Mouse (Mus musculus): Measurements from ENCODE around the gene Olfr91.
A peak's percentile ranks its signal among the peaks of the same experiment; 100 is the strongest.
"Not testable (repeated sequence)": the region's sequence is repeated elsewhere in the genome, so short reads cannot be mapped to it uniquely, and the experiment has no call there.

Gene Olfr91

GRCm38 (mm10) chr17:37098178-37098577, at the start of gene Olfr91:
Olfr91 (minus strand) TSS chr17:37098278.
- DNase-seq = no peak

- not testable (repeated sequence) for DNase-seq
These were observed 33.3 kb upstream of the Olfr91 start for GRCm38 (mm10) chr17:37131366-37131765.

- no peak for DNase-seq
These were observed 21.9 kb upstream of the Olfr91 start, which contains the start of gene Olfr92 for GRCm38 (mm10) chr17:37119988-37120387. Olfr92 (minus strand) TSS chr17:37120088.

DNA sequence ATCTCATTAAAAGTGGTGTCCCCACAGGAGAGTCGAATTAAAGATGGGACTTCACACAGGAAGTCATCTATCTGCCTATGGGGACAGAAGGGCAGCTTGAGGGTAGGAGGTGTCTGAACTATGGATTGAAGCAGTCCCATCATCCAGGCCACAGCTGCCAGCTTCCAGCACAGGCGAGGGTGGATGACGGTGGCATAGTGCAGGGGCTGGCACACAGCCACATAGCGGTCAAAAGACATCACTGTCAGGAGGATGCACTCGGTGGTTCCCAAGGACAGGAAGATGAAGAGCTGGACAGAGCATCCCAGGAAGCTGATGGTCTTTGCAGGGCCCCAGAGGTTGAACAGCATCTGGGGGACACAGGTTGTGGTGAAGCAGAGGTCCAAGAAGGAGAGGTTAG, 4.8 kb downstream of the Olfr91 start:
- DNase-seq = no peak

DNA sequence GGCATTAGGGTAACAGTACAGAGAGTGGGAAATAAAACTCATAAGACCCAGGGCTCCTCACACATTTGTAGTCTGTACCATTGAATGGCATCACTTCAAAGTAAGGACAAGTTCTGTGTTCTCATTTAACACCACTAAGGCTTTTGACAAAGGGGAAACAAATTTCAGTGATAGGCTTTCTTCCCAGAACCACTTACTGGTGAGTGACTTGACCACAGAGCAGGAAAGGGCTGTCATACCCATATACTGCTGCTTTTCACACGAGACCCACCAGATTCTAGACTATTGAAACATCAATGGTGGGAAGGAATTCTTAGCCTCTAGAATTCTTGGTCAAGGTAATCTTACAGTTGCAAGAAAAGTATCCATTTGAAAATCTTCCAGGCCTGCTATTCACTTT, 5.9 kb downstream of the Olfr91 start:
- no peak for DNase-seq

- no peak for DNase-seq
These were observed 9.7 kb downstream of the Olfr91 start, which contains the start of gene Olfr90 for GRCm38 (mm10) chr17:37088399-37088798. Olfr90 (minus strand) TSS chr17:37088499.

DNA sequence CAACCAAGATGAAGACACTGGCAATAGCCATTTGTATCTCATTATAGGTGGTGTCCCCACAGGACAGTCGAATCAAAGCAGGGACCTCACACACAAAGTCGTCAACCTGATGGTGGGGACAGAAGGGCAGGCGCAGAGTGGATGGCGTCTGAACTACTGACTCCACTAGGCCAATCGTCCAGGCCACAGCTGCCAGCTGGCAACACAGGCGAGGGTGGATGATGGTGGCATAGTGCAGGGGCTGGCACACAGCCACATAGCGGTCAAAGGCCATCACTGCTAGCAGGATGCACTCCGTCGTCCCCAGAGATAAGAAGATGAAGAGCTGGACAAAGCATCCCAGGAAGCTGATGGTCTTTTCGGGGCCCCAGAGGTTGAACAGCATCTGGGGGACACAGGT, 12.5 kb downstream of the Olfr91 start:
- no peak for DNase-seq

DNA sequence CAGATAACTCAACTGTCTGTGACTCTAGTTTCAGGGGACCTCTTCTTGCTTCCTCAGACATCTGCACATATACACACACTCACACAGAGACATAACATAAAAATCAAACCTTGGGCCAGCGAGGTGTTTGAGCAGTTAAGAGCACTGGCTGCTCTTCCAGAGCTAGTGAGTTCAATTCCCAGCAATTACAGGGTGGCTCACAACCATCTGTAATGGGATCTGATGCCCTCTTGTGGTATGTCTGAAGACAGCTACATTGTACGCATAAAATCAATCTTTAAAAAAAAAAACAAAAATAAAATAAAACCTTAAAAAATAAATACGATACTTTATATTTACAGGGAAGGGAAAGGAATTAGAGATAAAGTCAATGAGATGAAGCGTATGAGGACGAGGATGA, 13.4 kb downstream of the Olfr91 start:
- DNase-seq = no peak

- DNase-seq = peak; percentile 43
These were observed 14.8 kb downstream of the Olfr91 start for GRCm38 (mm10) chr17:37083327-37083726.

GRCm38 (mm10) chr17:37081659-37082058, 16.4 kb downstream of the Olfr91 start:
- no peak for DNase-seq

DNA sequence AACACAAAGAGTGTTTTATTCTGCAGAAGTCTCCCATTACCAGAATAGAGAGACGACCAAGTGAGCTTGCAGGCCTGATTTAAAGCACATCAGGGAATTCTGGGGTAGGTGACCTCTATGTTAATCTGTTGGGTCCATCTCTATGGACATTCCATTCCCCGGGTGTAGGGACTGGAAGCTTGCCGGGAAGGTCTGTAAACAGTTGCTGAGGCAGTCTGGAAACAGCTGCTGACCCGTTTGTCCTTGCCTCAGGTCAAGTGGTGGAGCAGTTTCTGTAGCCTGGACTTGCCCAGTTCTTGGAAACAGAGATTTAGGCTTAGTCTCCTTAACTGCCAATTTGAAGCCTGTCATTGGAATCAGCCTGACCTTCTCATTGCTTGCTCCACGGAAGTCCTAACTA, 18.0 kb downstream of the Olfr91 start:
- no peak for DNase-seq

DNA sequence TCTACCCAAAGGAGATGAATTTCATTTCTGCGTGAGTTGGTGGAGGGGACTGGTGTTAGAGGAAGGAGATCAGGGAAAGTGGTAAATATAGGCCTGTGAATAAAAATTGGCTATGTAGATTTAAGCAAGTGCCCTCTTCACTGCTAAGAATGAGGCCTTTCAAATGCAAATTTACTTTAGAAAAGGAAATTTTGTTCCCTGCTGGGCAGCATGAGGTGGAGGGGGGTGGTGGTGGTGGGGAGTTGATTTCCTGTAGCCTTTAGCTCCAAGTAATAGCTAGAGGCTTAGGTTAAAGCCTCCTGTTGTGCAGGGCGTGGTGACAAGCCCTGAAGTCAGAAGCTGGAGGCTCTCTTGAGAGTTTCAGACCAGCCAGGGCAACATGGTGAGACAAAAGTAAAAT, 19.1 kb downstream of the Olfr91 start:
- DNase-seq = no peak

DNA sequence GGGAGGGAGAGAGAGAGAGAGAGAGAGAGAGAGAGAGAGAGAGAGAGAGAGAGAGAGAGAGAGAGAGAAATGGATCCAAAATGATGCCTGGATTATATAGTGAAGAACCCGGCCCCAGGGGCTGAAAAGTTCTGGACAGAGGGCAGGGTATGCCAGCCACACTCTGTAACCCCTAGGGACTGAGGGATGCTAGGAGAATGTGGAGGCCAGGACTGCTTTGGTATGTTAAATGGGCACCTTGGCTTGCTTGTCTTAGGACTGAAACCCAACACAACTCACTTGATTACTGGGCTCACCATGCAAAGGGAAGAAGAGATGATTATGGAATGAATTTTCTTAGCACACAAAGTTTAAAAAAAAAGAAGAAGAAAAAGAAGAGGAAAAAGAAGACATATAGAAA, 19.9 kb downstream of the Olfr91 start:
- DNase-seq = no peak

- DNase-seq = no peak
These were observed 22.3 kb downstream of the Olfr91 start for GRCm38 (mm10) chr17:37075766-37076165.

GRCm38 (mm10) chr17:37075181-37075580, 22.9 kb downstream of the Olfr91 start:
- no peak for DNase-seq

- no peak for DNase-seq
These were observed 25.3 kb downstream of the Olfr91 start for GRCm38 (mm10) chr17:37072730-37073276.

- DNase-seq = no peak
These were observed 25.9 kb downstream of the Olfr91 start for GRCm38 (mm10) chr17:37072080-37072729.

DNA sequence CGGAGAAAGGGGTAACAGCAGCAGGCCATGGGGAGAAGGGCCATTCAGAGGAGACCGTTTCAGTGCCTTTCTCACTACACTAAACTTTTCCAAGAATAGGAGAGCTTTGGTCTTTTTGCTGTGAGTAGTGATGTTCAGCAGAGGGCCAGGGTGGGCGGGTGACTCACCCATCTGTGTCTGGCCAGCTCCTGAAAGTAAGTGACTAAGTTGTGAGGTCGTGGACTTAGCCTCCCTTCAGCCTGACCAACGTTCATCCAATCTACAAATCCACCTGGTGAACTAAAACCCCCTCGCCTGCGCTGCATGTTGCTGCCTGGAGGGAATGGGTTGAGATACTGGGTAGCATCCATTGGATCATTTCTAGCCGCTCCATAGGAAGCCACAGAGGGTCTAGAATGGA, 28.0 kb downstream of the Olfr91 start:
- no peak for DNase-seq

DNA sequence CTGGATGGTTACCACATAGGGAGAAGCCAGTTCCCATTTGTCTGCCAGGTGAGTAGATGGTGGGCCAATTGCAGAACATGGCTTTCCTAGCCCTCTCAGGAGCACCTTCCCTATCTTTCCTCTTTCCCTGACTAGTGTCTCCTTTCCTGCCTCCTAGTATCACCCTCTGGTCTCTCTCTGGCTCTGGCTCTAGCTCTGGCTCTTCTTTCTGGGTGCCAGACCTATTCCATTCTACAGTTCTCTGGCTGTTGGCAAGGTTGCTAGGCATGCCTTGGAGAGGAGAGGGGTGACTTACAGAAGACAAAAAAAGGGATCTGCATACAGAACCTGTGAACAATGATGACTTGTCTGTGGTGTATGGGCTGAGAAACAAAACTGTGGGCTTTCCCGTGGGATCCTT, 30.2 kb downstream of the Olfr91 start:
- DNase-seq = no peak

GRCm38 (mm10) chr17:37065993-37066392, 32.1 kb downstream of the Olfr91 start:
- no peak for DNase-seq

- DNase-seq = no peak
These were observed 34.2 kb downstream of the Olfr91 start for GRCm38 (mm10) chr17:37063686-37064495.

DNA sequence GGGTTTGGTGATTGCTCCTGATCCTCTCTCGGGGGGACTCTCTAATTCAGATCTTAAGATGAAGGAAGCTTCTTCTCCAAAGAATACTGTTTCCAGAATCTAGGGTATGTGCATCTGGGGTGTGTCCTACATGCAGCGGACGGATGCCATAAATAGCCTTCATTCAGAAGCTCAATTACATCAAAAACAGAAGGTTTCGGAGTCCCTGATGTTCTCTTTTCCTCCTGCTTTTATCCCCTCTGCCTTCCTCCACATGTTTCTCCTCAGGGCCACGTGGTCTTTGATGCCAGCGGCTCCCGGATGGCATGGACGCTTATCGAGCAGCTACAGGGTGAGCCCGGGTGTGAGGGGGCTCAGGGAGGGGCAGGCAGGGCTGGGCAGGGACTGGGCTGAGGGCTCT, 35.0 kb downstream of the Olfr91 start:
- DNase-seq = no peak

DNA sequence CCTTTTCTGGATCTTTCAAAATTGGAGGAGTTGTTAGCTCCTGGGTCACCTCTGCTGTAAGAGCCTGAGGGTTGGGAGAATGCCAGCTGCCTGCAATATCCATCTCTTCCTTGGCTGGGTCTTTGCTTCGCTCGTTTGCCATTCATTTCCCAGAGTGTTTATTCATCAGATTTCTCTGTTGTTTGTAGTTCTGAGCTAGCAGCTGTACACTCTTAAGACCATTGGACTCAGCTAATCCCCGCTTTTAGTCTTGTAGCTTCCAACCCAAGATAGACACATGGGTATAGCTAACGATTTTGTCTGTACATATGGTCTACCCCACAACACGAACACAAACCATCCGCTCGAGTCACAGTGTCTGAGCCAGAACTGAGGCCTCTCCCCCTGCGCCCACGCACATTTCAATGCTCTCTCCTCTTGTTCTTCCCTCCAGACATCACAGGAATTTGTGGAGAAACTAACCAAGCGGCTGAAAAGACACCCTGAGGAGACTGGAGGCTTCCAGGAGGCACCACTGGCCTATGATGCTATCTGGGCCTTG, 35.9 kb downstream of the Olfr91 start:
- no peak for DNase-seq

DNA sequence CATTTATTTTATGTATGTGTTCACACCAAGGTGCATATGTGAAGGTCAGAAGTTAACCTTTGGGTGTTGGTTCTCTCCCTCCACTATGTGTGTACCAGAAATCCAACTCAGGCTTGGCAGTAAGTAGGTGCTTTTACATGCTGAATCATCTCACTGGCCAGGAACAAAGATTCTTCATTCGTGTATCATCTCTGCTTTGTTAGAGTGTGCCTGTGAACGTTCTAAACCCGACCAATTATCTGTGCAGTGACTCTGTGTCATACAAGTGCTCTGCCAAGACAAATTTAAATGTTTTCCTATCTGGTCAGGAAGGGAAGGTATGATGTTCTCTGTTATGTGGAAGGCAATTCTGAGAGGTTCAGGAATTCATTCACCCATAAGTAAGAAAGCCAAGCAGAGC, 36.6 kb downstream of the Olfr91 start:
- no peak for DNase-seq
